Mouse (Mus musculus) kidney, adult 2 months (tissue): Measurements from ENCODE around the gene Olfr1382.
"Not testable (repeated sequence)": the region's sequence is repeated elsewhere in the genome, so short reads cannot be mapped to it uniquely, and the experiment has no call there.

ENCODE experiments used
- CTCF ChIP-seq: fragments of 200-500 bp; conservative IDR thresholded peaks from 2 replicates; pipeline ENCODE4 v1.5.1; 2011; ENCODE audit warnings: low read depth, mild to moderate bottlenecking, control low read depth, low read length, moderate library complexity, mixed read lengths; ENCODE audit not compliant: insufficient read depth, insufficient read length
- POLR2A ChIP-seq: fragments of 200-500 bp; IDR thresholded peaks from one replicate; pipeline ENCODE4 v1.6.1; 2011; ENCODE audit warnings: low read depth, low read length, control low read depth

DNA sequence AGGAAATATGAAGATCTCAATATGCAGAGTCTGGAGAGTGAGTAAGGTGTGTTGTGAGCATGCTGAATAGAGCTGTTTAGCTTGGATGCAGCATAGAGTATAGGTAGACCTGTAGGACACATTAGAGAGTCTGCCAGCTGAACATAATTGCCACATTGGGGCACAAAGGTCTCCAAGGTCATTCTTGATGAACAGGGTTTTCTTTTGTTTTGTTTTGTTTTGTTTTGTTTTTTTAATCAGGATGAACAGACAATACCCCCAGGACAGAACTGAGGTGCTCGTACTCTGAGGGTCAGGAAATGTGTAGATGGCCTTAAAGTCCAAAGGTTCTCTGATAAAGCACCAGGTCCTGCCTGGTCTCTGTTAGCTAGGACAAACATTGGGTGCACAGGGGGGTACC, 39.3 kb upstream of the Olfr1382 start, which contains the start of gene Olfr1385:
- not testable (repeated sequence) for TF ChIP-seq POLR2A, CTCF
